Mouse (Mus musculus): ENCODE data around the gene Gtf2f2. TPM values are rescaled to one million over a fixed set of nuclear protein-coding genes. Genes with fewer than 3 reads are reported as not detected.

The Gtf2f2 gene
- total and polyA plus RNA-seq, 2 experiments from 2014 or later: 41.5 to 47.6 TPM

- WGBS: 84% methylated on average over 14 of the region's 14 CpGs
- no peak for DNase-seq
- Histone ChIP-seq H3K27ac (ENCODE audit: low read depth, low read length) (no peak overlapping the region), H3K9me3 (ENCODE audit: low read length) (no peaks in the 10 kb centered on the region), H3K36me3 (ENCODE audit: insufficient read depth) (no peaks in the 10 kb centered on the region), H3K27me3 (ENCODE audit: insufficient read depth, low read length) (no peaks in the 10 kb centered on the region), H3K4me2 (ENCODE audit: low read depth) (no peak overlapping the region), H3K4me3 (ENCODE audit: low read depth, low read length) (no peak overlapping the region), H3K9ac (no peak overlapping the region), H3K4me1 (ENCODE audit: insufficient read depth) (no peaks in the 10 kb centered on the region)
- no peak for ATAC-seq
- TF ChIP-seq CTCF (IDR thresholded peaks at IDR 0.05; ENCODE audit: low read depth): no peak
Measured at GRCm38 (mm10) chr14:76043251-76044163, 32.8 kb upstream of the Gtf2f2 start.

- DNase-seq (peak; percentile 58), ATAC-seq (peak; percentile 75)
- H3K9me3 ChIP-seq (ENCODE audit: low read length): no peaks in the 10 kb centered on the region
- H3K27ac ChIP-seq (ENCODE audit: low read depth, low read length): peak overlapping the region; percentile 77
- H3K4me3 ChIP-seq (ENCODE audit: low read depth, low read length): no peak overlapping the region
- no peak for TF ChIP-seq CTCF (IDR thresholded peaks at IDR 0.05; ENCODE audit: low read depth)
- H3K36me3 ChIP-seq (ENCODE audit: insufficient read depth): no peaks in the 10 kb centered on the region
- H3K9ac ChIP-seq: peak overlapping the region; percentile 37
- no peaks in the 10 kb centered on the region for H3K27me3 ChIP-seq (ENCODE audit: insufficient read depth, low read length)
- peaks cover 24% of the 10 kb centered on the region for H3K4me1 ChIP-seq (ENCODE audit: insufficient read depth)
- H3K4me2 ChIP-seq (ENCODE audit: low read depth): no peak overlapping the region; the same call in 1 of the 2 replicates
- WGBS: 3% methylated on average over 7 of the region's 7 CpGs
Measured at GRCm38 (mm10) chr14:76033221-76033637, 22.6 kb upstream of the Gtf2f2 start.

GRCm38 (mm10) chr14:76032671-76033136, 22.0 kb upstream of the Gtf2f2 start:
- whole genome bisulfite sequencing: 6% methylated on average over 7 of the region's 7 CpGs
- Histone ChIP-seq H3K27ac (ENCODE audit: low read depth, low read length) (peak overlapping the region; percentile 77), H3K4me2 (ENCODE audit: low read depth) (peak overlapping the region; percentile 27), H3K9ac (no peak overlapping the region), H3K4me1 (ENCODE audit: insufficient read depth) (peaks cover 24% of the 10 kb centered on the region), H3K9me3 (ENCODE audit: low read length) (no peaks in the 10 kb centered on the region), H3K36me3 (ENCODE audit: insufficient read depth) (no peaks in the 10 kb centered on the region), H3K27me3 (ENCODE audit: insufficient read depth, low read length) (no peaks in the 10 kb centered on the region), H3K4me3 (ENCODE audit: low read depth, low read length) (no peak overlapping the region)
- peak; percentile 76 for ATAC-seq
- DNase-seq: peak; percentile 72
- TF ChIP-seq CTCF (IDR thresholded peaks at IDR 0.05; ENCODE audit: low read depth): no peak; the same call in 1 of the 2 replicates

- DNase-seq: peak; percentile 53
- WGBS: 27% methylated on average over 11 of the region's 11 CpGs
- H3K36me3 ChIP-seq (ENCODE audit: insufficient read depth): no peaks in the 10 kb centered on the region
- no peaks in the 10 kb centered on the region for H3K9me3 ChIP-seq (ENCODE audit: low read length)
- H3K27ac ChIP-seq (ENCODE audit: low read depth, low read length): no peak overlapping the region
- H3K27me3 ChIP-seq (ENCODE audit: insufficient read depth, low read length): no peaks in the 10 kb centered on the region
- H3K9ac ChIP-seq: no peak overlapping the region
- H3K4me2 ChIP-seq (ENCODE audit: low read depth): no peak overlapping the region
- ATAC-seq: peak; percentile 26
- H3K4me3 ChIP-seq (ENCODE audit: low read depth, low read length): no peak overlapping the region
- H3K4me1 ChIP-seq (ENCODE audit: insufficient read depth): peaks cover 24% of the 10 kb centered on the region
- TF ChIP-seq CTCF (IDR thresholded peaks at IDR 0.05; ENCODE audit: low read depth): no peak
Measured at GRCm38 (mm10) chr14:76031117-76031842, 20.6 kb upstream of the Gtf2f2 start.

- Histone ChIP-seq H3K9me3 (ENCODE audit: low read length) (no peaks in the 10 kb centered on the region), H3K36me3 (ENCODE audit: insufficient read depth) (no peaks in the 10 kb centered on the region), H3K4me3 (ENCODE audit: low read depth, low read length) (no peak overlapping the region), H3K4me1 (ENCODE audit: insufficient read depth) (no peaks in the 10 kb centered on the region), H3K4me2 (ENCODE audit: low read depth) (no peak overlapping the region), H3K27me3 (ENCODE audit: insufficient read depth, low read length) (no peaks in the 10 kb centered on the region), H3K9ac (no peak overlapping the region), H3K27ac (ENCODE audit: low read depth, low read length) (no peak overlapping the region)
- DNase-seq (no peak), ATAC-seq (no peak)
- no peak for TF ChIP-seq CTCF (IDR thresholded peaks at IDR 0.05; ENCODE audit: low read depth)
- WGBS: 82% methylated on average over 4 of the region's 4 CpGs
Measured at GRCm38 (mm10) chr14:76024641-76025040, 14.0 kb upstream of the Gtf2f2 start.

GRCm38 (mm10) chr14:76020927-76021719, 10.5 kb upstream of the Gtf2f2 start:
- TF ChIP-seq CTCF (IDR thresholded peaks at IDR 0.05; ENCODE audit: low read depth): no peak
- H3K9me3 ChIP-seq (ENCODE audit: low read length): no peaks in the 10 kb centered on the region
- ATAC-seq (no peak), DNase-seq (no peak)
- H3K4me3 ChIP-seq (ENCODE audit: low read depth, low read length): no peak overlapping the region
- no peaks in the 10 kb centered on the region for H3K27me3 ChIP-seq (ENCODE audit: insufficient read depth, low read length)
- no peaks in the 10 kb centered on the region for H3K36me3 ChIP-seq (ENCODE audit: insufficient read depth)
- no peak overlapping the region for H3K4me2 ChIP-seq (ENCODE audit: low read depth)
- H3K27ac ChIP-seq (ENCODE audit: low read depth, low read length): no peak overlapping the region
- WGBS: 14% methylated on average over 7 of the region's 7 CpGs
- no peaks in the 10 kb centered on the region for H3K4me1 ChIP-seq (ENCODE audit: insufficient read depth)
- no peak overlapping the region for H3K9ac ChIP-seq

Measured in forebrain, postnatal 0 days (tissue).